Mouse (Mus musculus) retina, postnatal 1 day (tissue): ENCODE results near the gene Grik4.

Experiments
- DNase-seq: peaks from one replicate; pipeline ENCODE4 v3.0.0-alpha.2; 2012

Gene Grik4

DNA sequence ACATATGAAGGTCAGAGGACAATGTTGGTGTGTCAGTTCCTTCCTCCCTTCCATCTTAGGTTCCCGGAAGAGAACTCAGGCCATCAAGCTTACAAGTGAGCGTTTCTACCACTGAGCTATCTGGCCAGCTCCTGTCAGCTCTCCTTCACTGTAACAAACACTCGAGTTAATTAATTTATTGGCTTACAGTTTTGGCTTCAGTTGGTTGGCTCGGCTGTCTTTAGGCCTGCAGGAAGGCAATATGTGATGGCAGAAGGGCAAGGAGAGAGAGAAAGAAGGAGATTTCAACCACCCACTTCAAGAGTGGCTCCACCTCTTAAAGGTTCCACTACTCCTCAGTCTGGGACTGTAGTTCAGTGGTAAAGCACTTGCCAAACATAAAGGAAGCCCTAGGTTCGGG, 209.2 kb downstream of the Grik4 start:
- no peak for DNase-seq

DNA sequence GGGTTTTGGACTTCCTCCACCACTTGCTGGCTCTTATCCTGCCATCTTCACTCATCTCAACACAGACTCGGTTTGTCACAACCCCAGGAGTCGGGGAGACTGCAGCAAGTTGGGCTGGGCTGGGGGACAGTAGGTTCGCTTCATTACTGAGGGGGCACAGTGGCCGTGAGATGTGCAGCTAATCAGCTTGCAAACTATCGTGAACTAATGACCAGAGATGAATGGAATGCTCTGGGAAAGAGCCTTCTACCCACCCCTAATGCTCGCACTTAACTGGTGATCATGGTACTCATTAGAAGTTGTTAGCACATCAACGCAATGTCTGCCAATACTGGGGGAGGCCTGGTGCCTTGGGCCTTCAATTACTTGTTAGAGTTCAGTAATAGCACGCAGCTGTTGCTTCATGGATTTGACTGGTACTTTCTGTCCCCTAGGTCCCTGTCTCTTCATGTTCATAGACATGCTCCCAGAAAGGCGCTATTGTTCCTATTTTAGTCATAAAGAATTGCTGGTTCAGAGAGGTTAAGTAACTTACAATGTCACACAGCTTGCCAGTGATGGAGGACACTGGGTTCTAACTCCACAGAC, 211.5 kb downstream of the Grik4 start:
- DNase-seq: peak; percentile 75

DNA sequence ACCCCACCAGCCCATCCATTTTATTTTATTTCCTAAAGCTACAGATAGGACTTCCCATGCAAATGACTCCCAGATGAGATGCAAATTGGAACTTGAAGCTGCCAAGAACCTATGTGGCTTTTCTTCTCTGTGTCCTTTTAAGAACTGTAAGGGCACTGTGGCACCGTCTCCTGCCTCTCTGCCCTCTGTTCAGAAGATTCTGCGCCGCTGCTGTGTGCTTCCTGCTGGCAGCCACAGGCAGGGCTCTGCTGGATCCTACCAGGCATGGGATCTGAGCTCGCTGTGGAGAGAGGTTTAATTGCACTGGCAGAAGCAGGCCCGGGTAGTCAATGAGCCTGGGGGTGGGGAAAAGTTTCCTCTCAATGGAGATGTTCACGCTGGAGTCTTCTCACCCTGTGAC, 215.8 kb downstream of the Grik4 start:
- no peak for DNase-seq

DNA sequence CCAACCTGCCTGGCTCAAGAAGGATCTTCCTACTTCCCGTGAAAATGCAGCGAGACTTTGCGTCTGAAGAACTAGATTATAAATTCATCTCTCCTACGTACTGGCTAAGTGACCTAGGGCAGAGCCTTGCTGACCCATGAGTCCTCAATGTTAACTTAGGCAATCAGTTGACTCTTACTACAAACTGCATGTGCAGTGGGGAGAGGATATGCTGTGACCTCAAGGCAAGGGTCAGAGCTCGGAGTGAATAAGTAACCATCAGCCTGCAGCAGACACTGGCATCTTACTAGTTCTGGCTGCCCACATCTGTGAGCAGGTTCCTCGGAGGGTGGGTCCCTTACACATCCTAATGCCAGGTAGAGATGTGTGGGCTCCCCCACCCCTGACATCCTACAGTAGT, 216.6 kb downstream of the Grik4 start:
- no peak for DNase-seq

DNA sequence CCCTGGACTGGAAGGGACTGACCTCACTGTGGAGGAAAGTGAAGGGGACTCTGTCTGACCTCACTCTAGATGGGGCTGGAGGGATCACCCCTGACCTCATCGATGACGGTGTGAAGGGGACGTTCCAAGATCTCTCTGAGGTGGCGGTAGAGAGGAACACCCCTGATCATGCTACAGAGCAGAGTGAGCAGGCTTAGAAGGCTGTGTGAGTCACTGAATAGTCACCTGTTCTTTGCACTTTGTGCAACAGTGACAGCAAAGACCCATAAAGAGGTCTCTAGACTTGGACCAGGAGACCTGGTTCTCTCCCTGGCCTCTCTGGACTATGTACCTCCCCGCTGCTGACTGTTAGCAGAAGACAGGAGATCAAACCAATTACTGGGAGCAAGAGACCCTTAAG, 217.1 kb downstream of the Grik4 start:
- no peak for DNase-seq

DNA sequence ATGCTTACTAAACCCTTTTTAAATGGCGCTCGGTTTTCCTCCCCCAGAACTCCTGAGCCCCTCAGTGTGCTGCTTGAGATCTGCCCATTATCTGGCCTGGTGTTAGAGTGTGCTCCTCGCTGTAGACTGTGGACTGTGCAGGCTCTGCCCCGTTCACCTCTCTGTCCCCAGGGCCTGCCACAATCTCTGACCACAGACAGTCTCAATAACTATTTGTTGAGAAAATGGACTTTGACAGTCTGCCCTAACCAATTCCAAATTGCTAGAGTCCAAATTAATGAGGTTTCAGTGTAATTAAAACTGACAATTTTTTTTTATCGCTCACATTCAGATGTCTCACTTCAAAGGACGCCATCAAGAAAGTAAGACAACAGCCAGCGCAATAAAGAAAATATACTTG, 220.2 kb downstream of the Grik4 start:
- DNase-seq: peak; percentile 74

DNA sequence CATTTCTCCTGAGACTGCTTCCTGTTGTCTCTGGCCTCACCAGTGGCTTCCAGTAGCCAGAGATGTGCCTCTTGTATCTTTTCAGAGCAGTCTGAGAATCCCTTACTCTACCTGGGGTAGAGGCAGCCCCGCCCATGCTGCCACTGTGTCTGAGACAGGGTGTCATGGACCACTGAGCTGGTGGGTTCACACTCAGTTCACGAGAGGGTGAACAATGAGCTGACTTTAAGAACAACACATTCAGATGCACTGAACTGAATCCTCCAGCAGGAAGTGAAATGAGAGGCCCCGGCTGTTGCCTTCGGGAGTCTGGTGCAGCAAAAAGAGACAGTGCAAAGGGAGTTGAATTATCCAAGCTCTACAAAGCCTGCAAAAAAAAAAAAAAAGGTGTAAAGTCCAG, 221.8 kb downstream of the Grik4 start:
- no peak for DNase-seq

DNA sequence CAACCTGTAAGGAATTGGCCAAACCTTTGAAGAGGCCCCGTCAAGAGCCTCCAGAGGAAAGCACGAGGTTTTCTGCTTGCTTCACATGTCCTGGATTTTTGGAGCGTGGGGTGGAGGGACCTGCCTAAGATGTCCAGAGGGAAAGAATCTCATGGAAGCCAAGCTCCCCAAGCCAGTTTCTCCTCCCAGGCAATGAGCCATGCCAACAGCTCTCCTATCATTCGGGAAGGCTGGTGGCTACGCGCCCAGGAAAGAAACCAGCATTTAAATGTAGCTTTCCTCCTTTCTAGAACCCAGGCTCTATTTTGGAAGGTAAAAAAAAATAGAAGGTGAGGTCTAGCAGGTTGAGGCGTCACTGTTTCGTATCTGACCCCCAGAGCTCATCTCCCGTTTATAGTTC, 222.6 kb downstream of the Grik4 start:
- DNase-seq: no peak

DNA sequence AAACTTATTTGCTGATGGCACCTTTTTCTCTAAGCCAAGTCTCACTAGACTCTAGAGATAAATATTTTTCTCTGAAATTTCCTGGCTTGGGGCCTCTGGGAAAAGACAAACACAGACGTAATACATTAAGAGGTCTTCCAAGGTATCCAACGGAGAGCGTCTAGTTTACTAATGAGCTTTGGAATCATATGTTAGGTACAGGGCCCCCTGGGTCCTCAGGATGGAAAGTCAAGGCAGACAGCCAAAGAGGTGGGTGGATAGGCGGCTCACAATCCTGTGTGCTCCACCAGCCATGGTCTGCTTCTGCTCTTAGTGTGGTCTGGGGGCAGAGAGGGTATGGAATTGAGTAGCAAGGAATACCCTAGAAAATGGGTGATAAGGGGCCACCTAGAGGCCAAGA, 223.1 kb downstream of the Grik4 start:
- no peak for DNase-seq

DNA sequence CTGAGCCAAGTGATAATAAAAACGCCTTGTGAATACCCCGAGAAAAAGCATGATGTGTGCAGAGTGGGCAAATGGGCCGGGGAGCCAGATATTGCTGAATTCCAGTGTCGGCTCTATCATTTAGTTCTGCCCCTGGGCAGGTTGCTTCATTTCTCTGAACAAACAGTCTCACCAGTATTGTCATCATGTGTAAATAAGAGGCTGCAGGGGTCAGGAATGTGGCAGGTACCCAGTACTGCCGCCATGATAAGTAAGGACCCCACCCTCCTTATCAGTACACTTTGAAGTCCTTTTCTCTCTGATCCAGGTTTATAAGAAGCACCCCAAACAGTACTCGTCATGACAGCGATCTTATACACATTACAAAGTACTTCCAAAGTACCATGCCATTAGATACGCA, 230.4 kb downstream of the Grik4 start:
- no peak for DNase-seq

DNA sequence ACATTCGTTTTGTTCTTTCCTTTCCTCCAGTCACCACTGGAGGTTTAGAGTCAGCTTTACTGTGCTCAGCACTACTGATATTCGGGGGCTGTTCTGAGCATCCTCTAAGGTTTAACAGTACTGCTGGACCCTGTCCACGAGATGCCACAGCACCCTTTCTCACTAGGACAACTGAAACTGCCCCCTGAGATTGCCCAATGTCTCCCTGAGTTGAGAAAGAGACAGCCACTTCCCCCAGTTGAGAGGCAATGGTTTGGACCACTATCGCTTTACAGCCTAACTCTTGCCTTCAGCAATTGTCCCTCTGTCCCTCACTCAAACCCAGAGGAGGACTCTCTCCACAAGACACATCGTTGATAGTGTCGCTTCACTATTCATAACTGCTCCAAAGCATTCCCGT, 238.4 kb downstream of the Grik4 start:
- no peak for DNase-seq

DNA sequence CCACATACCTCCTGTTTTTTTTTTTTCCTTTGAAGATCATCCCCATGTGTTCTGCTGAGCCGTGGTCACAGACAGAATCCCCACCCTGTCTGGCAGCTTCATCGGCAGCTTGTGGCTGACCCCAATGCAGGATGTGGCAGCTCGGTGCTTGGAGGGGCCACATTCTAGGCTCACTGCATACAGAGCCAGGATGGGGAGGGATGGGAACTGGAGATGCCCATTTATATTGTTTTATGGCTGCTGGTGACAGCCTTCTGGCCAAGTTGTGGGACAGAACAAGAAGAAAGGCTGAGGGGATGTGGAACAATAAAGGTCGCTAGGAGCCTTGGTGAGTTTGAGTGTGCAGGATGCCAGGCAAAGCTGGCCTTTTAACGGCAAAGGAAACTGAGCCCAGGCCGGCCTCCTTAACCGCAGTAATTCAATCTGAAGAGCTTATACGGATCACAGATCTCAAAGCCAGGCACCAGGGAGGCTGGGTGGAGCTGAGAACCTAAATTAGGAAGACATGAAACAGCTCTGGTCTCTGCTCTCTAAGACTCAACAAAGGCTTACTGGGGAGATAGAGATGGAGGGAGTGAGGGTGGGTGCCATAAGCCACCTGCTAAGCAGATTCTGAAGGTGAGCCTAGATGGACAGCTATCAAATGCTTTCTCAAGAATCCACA, 241.0 kb downstream of the Grik4 start:
- DNase-seq: peak; percentile 21

DNA sequence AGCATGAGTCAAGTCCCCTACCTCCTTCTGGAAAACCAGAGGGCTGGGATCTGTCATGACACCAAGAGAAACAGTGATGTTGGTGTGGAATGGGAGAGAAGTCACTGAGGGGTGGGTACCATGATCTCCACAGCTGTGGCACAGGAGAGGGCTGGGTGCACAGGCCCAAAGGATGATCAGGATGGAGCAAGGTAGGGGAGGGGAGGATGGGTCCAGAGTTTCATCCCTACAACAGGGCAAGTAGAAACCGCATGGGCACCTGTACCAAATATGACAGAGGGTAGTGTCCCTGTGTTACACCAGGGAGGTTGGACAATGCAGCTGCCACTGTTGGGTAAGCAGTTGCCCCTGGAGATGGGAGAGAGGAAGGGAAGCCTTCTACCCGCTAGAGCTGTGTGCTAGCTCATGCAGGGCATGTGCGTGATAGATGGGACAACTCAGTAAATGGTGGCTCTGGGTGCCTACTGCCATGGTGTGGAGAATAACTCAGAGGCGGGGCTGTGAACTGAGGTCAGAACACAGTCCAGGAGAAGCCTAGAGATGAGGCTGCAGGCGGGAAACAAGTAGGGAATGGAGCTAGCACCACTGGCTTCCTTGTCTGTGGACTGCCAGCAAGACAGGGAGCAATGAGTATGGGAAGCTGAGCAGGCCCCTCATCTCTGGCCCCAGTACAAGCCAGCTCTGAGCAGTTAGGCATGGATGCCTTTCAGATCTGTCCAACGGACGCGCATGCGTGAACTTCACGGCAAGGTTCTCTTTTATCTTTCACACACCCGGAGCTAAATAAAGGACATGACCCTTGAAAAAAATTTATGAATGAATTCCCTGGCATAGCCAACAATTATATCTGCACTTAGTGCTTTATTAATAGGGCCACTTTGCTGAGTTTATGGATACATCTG, 241.8 kb downstream of the Grik4 start:
- peak; percentile 29 for DNase-seq

DNA sequence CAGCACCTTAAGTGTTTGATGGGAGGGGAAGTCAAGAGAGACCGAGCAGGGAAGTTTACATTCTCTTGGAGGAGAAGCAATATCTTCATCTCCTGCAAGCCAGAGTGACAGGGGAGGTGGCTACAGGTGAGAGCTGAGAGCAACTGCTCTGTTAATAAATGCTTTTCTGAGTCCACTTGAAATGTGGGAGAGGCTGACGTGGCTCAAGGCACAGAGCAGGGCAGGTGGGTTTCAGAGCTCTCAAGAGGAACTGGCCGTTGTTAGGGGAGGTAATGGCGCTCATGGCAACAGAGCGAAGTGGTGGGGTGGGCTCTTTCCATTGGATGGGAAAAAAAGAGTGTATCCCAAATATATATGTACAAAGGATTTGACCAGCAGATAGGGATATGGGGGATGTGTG, 242.6 kb downstream of the Grik4 start:
- no peak for DNase-seq

DNA sequence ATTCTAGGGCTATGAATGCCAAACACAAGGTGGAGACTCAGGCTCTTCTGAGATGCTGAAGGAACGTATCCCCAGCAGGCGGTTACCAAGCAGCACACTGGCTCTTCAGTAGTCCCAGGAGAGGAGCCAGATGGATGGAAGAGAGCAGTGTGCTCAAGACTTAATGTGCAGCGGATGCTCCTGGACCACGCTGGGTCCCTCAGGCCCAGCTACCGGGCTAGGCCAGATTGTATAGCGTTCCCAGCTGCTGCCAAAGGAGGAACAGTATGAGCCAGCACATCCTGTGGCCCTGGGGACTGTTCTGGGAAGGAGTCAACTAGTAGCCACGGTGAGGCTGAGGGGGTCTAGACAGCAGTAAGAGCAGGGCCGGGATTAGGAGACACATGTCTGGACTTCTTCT, 251.3 kb downstream of the Grik4 start:
- no peak for DNase-seq

DNA sequence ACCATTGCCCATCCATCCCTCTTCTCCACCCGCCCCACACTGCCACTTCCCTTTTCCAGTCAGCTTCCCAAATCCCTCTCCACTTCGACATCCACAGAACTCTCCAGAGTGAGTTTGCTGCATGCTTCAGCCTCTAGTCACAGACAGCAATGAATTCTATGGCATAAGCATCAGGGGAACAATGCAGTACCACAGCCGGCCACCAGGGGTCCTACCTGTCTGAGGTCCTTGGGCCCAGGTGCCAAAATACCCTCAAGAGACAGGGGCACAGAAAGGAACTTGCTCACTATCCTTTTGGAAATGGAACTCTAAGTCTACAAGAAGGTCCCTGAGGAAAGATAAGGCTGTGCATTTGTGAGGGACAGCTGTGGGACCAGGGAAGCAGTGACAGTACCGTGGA, 256.1 kb downstream of the Grik4 start:
- DNase-seq: peak; percentile 67

DNA sequence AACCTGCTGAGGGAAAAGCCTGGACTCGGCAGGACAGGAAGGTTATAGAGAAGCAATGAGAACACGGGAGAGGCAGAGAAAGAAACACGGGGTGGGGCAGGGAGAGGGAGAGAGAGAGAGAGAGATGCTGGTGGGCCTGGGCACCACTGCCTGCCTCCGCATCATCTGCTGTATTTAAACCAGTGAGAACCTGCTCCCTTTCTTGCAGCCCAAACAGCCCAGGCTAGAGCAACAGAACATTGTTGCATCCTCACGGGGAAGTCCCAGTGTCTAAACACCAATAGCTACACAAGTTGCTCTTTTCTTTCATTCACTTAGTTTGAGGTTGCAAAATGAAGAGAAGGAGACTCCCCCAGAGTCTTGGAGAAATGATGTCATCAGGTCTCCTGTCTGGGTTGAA, 258.2 kb downstream of the Grik4 start:
- no peak for DNase-seq

DNA sequence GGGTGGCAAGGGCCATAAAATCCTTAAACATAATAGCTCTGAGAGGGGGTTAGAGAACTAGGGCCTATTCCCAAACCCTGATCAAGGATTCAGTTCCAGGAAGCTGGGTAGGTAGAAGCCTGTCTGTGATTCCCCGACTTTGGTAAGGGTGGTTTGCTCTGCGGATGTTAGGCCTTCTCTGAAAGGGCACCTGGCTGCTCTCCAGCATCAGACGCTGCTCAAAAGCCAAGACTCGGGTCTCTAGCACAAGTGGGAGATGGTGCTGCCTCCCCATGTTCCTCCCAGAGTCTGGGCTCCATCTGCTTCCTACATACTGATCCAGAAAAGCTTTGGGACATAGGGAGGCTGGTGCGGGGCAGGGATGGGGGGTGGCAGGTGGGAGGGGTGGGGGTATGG, 270.3 kb downstream of the Grik4 start:
- no peak for DNase-seq

DNA sequence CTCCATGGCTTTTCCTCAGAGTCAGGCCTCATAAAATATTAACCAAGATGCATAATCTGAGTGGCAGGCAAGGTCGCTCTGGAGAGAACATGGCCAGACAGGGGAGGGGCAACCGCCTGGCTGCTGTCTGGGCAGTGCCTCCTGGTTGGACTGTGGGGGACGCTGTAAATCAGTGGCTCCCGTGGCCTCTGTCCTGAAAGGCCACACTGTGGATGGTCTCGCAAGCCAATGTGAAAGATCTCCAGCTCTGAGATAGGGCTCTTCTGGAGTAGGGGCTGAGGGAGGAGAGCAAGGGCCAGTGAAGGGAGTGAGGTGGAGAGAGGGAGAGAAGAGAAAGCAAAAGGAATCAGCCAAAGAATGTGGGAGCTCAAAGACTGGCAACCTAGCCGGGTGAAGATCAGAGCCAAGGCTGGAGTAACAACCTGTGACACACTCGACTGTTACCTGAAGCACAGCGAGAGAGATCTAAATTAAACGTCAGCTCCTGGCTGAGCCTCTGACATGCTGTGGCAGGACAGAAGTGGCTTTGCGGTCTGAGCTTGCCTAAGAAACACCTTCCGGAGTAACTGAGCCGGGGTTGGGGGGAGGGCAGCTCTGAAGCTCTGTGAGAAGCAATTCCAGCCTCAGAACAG, 270.8 kb downstream of the Grik4 start:
- DNase-seq: peak; percentile 32

DNA sequence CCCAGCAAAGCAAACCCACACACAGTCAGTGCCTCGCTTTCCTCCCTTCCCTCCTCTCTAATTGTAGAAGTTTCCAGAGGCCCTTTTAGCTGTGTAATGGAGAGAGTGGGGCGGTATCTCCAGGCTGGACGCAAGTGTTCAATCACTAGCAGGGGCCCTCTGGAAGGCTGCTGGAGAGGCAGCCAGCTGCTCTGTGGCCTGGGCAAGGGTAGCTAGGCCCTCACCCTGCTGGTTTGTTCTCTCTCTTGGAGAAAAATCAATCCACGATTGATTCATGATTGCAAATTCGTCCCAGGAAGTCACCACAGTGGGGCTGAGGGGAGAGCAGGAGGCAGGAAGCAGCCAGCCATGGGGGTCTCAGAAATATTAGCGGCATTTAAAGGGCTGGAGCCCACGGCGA, 271.3 kb downstream of the Grik4 start:
- DNase-seq: no peak

DNA sequence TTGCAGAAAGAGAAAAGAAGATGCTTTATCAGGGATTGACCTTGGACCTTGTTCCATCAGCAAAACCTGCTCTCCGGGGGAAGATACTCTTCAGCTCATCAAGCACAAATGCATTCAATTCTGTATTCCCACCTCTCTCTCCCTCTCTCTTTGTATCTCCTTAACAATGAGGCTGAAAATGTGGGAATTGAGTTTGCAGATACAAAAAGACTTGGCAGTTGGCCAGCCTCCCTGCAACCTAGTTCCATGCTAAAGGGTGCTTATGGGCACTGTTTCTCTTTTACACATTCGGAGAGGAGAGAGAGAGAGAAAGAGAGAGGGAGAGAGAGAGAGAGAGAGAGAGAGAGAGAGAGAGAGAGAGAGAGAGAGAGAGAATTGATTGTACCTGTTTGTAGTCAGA, 273.7 kb downstream of the Grik4 start:
- peak; percentile 23 for DNase-seq

DNA sequence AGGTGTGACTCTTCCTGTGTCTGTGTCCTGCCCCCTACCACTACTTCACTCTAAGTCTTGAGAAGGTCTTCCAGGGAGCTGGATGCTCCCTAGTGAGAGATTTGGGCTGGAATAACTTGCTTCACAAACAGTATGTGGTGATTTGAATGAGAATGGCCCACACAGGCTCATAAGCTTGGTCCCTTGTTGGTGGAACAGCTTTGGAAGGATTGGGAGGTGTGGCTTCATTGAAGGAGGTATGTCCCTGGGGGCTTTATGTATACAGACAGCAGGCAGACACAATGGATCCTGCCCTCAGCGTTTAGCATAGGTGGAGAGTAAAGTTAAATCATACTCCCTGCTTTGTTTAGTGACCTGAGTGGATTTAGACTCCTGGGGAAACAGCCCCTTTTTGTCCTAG, 282.8 kb downstream of the Grik4 start:
- DNase-seq: no peak

DNA sequence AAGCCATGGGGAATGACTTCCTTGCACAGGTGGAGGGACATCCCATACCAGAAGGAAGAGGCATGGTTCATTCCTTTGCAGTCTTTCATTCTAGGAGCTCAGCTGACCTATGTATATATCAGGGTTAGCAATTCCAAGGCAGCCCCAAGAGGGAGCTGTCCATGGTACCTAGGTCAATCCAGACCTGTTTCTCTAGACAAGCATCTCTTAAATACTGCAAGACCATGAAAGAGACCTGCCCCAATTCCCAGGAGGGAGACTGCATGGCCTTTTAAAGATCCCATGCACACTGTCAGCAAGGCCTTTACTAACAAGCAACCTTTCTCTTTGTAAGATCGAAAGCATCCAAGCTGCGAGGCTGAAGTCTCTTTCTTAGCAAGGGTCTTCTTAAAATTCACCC, 291.5 kb downstream of the Grik4 start:
- peak; percentile 66 for DNase-seq

DNA sequence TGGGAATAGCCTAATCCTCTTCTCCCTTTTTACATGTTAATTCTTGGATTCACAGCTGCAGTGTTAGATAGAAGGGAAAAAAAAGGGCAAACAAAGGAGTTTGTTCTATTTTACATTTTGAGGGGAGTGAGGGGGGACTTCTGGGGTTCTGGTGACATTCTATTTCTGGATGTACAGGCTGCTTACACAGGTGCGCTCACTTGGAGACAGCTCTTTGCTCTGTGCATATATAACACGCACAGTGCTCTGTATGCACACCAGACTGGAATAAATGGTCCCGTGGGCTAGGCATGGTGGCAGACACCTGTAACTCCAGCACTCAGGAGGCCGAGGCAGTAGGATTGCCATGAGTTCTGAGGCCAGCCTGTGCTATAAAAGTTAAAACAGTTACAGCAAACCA, 292.0 kb downstream of the Grik4 start:
- DNase-seq: no peak
